Mouse (Mus musculus) intestine, postnatal 0 days (tissue): ENCODE measurements at regions not wholly inside any gene's neighbourhood (a gene's known extent, or its start where the extent isn't known, plus 50 kb on each side); places are given as distances from the start of the nearest gene placed in this dataset.

Experiments used
- ATAC-seq: fragments of 200-750 bp; cut with Nextera tagmentation; 2 replicates; pipeline ENCODE4 v1.8.0; 2017; ENCODE audit warnings: mild to moderate bottlenecking, moderate TSS enrichment, moderate library complexity
- H3K27ac ChIP-seq: fragments of 300-500 bp; sonication (generic); 2 replicates; pipeline ENCODE4 v1.5.1; 2014; ENCODE audit warnings: mild to moderate bottlenecking, low read depth, low read length, moderate library complexity
- H3K27me3 ChIP-seq: fragments of 300-500 bp; sonication (generic); replicated peaks from 2 replicates; pipeline ENCODE4 v1.6.1; 2014; ENCODE audit warnings: low read length, mixed read lengths; ENCODE audit not compliant: control insufficient read depth, insufficient read depth
- H3K36me3 ChIP-seq: fragments of 300-500 bp; sonication (generic); 2 replicates; pipeline ENCODE4 v1.6.1; 2014; ENCODE audit warnings: mild to moderate bottlenecking, moderate library complexity; ENCODE audit not compliant: control insufficient read depth, insufficient read depth
- H3K4me1 ChIP-seq: fragments of 300-500 bp; sonication (generic); replicated peaks from 2 replicates; pipeline ENCODE4 v1.6.1; 2014; ENCODE audit warnings: antibody characterized with exemption, low read length, mixed read lengths; ENCODE audit not compliant: control insufficient read depth, insufficient read depth
- H3K4me2 ChIP-seq: fragments of 300-500 bp; sonication (generic); replicated peaks from 2 replicates; pipeline ENCODE4 v1.6.1; 2014; ENCODE audit warnings: low read depth, mild to moderate bottlenecking, moderate library complexity
- H3K4me3 ChIP-seq: fragments of 300-500 bp; sonication (generic); 2 replicates; pipeline ENCODE4 v1.5.1; 2014; ENCODE audit warnings: low read depth, low read length
- H3K9ac ChIP-seq: fragments of 300-500 bp; sonication (generic); 2 replicates; pipeline ENCODE4 v1.6.1; 2014; ENCODE audit warnings: mild to moderate bottlenecking, low read depth, low read length
- H3K9me3 ChIP-seq: fragments of 300-500 bp; sonication (generic); 2 replicates; pipeline ENCODE4 v1.6.1; 2016; ENCODE audit warnings: mixed run types; ENCODE audit not compliant: control insufficient read depth
- CTCF ChIP-seq: sonication (generic); IDR thresholded peaks from 2 replicates; pipeline ENCODE4 v1.5.1; 2016; ENCODE audit warnings: low read depth, mild to moderate bottlenecking, control low read depth, antibody characterized with exemption, moderate library complexity
- WGBS: fragments of 180-500 bp; shearing (Covaris S2); extraction: QIAGEN DNeasy Blood & Tissue Kit; methylation state at CpG from one replicate; pipeline ENCODE4 v1.1.7; 2014; 5-methylcytosine and 5-hydroxymethylcytosine counted together

GRCm38 (mm10) chr17:73044918-73045580 is 62.7 kb upstream of the Lclat1 start:
- no peak overlapping the region for H3K27ac ChIP-seq
- H3K4me2 ChIP-seq: no peak overlapping the region
- 83% methylated on average over 5 of the region's 5 CpGs for WGBS
- H3K36me3 ChIP-seq: no peaks in the 10 kb centered on the region
- H3K27me3 ChIP-seq: no peaks in the 10 kb centered on the region
- no peak overlapping the region for H3K9ac ChIP-seq
- H3K4me3 ChIP-seq: no peak overlapping the region
- no peaks in the 10 kb centered on the region for H3K9me3 ChIP-seq
- H3K4me1 ChIP-seq: no peaks in the 10 kb centered on the region
- no peak for TF ChIP-seq CTCF
- ATAC-seq: no peak

DNA sequence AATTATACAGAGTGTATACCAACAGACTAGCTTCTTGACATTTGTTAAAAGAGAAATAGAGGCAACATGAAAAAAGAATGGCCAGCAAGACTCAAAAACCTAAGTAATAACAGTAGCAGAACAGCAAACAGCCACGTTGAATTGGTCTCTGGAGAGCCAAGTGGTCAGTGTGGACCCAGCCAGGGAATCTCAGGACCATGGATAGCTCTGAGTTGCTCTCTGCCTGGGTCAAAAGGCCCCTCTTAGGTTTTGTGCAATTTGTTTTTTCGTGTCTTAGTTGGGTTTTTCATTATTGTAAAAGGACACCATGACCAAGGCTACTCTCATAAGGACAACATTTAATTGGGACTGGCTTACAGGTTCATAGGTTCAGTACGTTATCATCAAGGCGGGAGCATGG is 60.8 kb upstream of the Lclat1 start:
- H3K4me1 ChIP-seq: no peaks in the 10 kb centered on the region
- H3K9ac ChIP-seq: no peak overlapping the region
- no peak overlapping the region for H3K4me3 ChIP-seq
- no peaks in the 10 kb centered on the region for H3K9me3 ChIP-seq
- no peak for TF ChIP-seq CTCF
- 56% methylated on average over 4 of the region's 4 CpGs for WGBS
- H3K27ac ChIP-seq: no peak overlapping the region
- no peak overlapping the region for H3K4me2 ChIP-seq
- no peak for ATAC-seq
- no peaks in the 10 kb centered on the region for H3K36me3 ChIP-seq
- H3K27me3 ChIP-seq: no peaks in the 10 kb centered on the region

DNA sequence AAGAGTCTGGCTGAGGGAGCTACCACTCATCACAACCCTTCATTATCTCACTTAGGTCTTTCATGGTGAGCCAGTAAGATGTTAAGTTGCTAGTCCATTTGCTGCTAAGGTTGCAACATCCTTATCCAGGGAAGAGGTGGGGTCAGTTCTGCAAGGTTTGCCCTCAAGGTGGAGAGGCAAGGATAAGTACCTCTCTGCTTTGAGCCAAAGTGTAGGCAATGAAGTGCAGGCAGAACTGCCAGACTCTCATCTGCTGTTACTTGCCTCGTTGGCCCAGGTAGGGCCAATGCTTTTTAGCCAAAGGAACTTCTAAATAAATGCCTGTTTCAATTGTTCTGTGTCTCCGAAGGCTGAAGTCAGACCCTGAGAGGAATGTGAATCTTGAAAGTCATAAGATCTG is 59.6 kb upstream of the Lclat1 start:
- H3K9me3 ChIP-seq: no peaks in the 10 kb centered on the region
- H3K36me3 ChIP-seq: no peaks in the 10 kb centered on the region
- no peak for ATAC-seq
- no peaks in the 10 kb centered on the region for H3K4me1 ChIP-seq
- no peak overlapping the region for H3K4me3 ChIP-seq
- H3K27me3 ChIP-seq: no peaks in the 10 kb centered on the region
- H3K27ac ChIP-seq: no peak overlapping the region
- no peak overlapping the region for H3K9ac ChIP-seq
- TF ChIP-seq CTCF: no peak
- no peak overlapping the region for H3K4me2 ChIP-seq
- 81% methylated on average over 2 of the region's 2 CpGs for WGBS

GRCm38 (mm10) chr17:73052956-73053355 is 54.8 kb upstream of the Lclat1 start:
- Histone ChIP-seq H3K27me3 (no peaks in the 10 kb centered on the region), H3K4me2 (no peak overlapping the region), H3K9ac (no peak overlapping the region), H3K9me3 (no peaks in the 10 kb centered on the region), H3K36me3 (no peaks in the 10 kb centered on the region), H3K27ac (no peak overlapping the region), H3K4me3 (no peak overlapping the region), H3K4me1 (no peaks in the 10 kb centered on the region)
- WGBS: 91% methylated on average over 2 of the region's 2 CpGs
- ATAC-seq: no peak
- no peak for TF ChIP-seq CTCF

- Histone ChIP-seq H3K36me3 (no peaks in the 10 kb centered on the region), H3K4me1 (no peaks in the 10 kb centered on the region), H3K9ac (no peak overlapping the region), H3K9me3 (no peaks in the 10 kb centered on the region), H3K27me3 (no peaks in the 10 kb centered on the region), H3K4me3 (no peak overlapping the region), H3K4me2 (no peak overlapping the region), H3K27ac (no peak overlapping the region)
- 33% methylated on average over 3 of the region's 3 CpGs for WGBS
- TF ChIP-seq CTCF: no peak
- no peak for ATAC-seq
These were observed 54.1 kb upstream of the Lclat1 start for GRCm38 (mm10) chr17:73053479-73054215.

DNA sequence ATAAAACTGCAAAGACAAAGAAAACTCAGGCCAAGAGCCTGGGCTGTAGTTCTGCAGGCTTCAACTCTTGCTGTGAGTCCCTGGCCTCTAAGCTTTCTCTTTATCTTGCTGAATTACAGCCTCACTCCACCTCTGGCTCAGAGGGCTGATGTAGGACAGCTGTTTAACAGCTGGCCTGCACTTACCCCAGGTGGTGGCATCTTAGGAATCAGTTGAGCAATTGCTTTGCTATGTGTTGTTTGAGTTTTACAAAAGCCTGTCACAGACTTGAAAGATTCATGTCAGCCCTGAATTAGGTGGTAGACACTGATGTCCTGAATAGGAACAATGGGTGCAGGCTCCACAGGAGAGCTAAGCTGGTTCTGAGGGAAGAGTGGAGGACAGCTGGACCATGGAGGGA is 53.6 kb upstream of the Lclat1 start:
- Histone ChIP-seq H3K9ac (no peak overlapping the region), H3K36me3 (no peaks in the 10 kb centered on the region), H3K27me3 (no peaks in the 10 kb centered on the region), H3K4me1 (no peaks in the 10 kb centered on the region), H3K9me3 (no peaks in the 10 kb centered on the region), H3K27ac (no peak overlapping the region), H3K4me2 (no peak overlapping the region), H3K4me3 (no peak overlapping the region)
- no peak for ATAC-seq
- TF ChIP-seq CTCF: no peak
